Mouse (Mus musculus) right cerebral cortex, adult 18-20 months (tissue): Measurements from ENCODE around the gene Sds.
A peak's percentile ranks its signal among the peaks of the same experiment; 100 is the strongest.
"Not testable (repeated sequence)": the region's sequence is repeated elsewhere in the genome, so short reads cannot be mapped to it uniquely, and the experiment has no call there.

Experiments
- DNase-seq: peaks from one replicate; pipeline ENCODE4 v3.0.0; 2022; ENCODE audit warnings: mixed read lengths

Sds gene

DNA sequence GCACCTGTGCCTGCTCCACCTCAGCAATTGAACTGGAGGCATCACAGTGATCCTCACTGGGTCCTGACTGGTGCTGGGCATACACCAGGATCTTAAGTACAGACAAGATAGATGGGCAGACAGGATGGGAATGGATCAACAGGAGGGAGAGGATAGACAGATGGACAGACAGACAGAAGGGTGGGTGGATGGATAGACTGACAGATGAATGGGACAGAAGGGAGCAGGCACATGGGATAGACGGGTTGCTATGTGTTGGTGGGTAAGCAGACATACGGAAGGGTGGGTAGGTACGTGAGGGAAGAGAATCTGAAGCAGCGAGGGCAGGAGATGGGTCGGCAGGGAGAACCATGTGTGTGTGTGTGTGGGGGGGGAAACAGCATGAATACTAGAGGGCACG, 17.1 kb downstream of the Sds start:
- no peak for DNase-seq

DNA sequence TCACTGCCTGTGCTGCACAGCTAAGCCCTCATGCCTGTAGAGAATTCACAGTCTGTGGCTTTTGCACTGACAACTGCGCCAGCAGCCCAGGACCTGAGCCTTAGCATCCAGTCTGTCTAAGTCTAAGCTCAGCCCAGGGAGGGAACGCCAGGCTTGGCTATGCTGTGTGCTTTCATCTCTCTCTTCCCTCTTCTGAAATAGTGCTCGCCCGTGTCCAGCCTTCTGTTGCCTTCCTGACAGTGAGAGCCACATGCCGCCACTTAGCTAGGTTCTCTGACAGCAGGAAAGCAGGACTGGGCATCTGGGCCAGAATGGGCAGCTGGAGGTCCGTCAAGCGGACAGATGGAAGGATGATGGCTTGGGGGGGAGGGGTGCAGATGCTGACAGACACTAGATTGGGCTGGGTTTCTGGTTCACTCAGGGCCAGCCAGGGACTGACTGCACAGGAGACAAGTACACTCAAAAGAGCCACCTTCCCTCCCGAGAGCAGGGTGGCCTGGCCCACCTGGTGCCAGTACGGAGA, 17.6 kb downstream of the Sds start:
- DNase-seq = no peak

DNA sequence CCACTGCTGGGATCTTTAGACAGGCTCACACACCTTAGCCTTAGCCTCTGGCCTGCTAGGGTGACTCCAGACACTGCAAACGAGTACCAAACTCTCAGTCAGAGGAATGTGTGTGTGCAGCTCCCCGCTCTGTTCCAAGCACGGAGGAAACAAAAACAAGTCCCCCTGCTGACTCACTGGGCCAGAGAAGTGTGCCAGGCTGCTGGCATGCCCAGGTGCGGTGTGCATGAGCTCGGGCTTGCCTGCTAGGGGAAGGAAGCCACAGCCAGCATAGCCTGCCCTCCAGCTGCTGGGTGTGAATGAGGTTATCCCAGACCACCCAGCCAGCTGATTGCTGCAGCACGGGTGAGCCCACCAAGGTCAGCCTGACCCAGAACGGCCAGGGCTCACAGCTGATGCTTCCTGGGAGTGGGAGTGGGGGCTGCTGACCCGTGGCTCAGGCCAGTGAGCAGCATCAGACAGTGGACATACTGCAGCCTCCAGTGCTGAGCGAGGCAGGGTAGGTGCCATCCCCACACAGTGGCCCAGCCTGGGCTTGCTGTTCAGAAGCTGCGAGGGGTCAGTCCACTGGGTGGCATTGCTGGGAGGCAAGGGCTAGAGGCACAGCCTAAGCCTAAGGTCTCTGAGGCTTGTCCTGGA, 18.9 kb downstream of the Sds start:
- DNase-seq = peak; percentile 53

GRCm38 (mm10) chr5:120495703-120496226, 19.4 kb downstream of the Sds start:
- no peak for DNase-seq

DNA sequence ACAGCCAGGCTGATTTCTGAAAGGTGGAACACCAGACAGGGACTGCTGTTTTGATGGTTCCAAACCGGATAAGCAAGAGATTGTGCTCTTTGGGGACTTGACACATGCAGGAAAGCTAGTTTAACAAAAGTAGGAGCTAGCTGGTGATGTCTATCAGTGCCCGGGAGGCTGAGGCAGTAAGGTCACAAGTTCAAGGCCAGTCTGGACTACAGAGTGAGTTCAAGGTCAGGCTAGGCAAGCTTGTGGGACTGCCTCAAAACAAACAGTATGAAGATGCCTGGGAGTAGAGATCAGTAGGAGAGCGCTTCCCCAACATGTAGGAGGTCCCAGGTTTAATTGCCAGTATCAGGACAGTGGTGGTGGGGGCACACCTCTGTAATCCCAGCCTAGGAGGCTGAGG, 20.7 kb downstream of the Sds start:
- no peak for DNase-seq

DNA sequence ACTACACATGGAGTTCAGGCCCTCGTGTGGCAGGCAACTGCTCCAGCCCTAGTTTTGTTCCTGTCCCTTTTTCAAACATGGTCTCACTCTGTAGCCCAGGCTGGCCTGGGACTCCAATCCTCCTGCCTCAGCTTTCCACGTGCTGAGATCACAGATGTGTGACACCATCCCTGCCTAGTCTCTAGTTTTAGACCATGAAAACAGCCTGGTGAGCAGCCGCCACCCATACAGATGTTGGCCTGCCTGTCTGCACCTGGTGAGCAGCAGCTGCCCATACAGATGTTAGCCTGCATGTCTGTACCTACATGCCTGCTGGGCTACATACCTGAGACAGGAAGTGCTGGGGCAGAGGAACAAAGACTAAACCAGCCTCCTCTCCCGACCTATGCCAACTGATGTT, 22.9 kb downstream of the Sds start:
- no peak for DNase-seq

GRCm38 (mm10) chr5:120500609-120501008, 24.3 kb downstream of the Sds start:
- not testable (repeated sequence) for DNase-seq

DNA sequence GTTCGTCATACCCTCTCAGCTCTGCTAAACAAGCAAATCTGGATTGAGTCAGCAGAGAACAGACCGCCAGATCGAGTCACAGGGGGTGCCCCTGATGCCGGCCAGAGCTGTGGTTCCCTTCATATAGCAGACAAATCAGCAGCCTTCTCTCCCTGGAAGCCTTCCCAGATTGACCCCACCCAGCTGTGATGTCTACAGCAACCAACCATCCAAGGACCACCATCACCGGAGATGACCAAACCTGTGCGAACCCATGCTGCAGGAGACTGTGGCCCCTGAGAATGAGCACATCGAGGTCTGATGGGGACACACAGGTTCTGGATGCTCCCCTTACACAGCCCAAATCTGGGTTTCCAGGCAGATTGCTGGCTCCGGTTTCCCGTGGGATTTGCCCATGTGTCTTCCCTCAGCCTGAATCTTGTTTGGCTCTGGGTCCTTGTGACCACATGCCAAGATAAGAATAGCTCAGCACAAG, 25.9 kb downstream of the Sds start:
- DNase-seq = peak; percentile 42

DNA sequence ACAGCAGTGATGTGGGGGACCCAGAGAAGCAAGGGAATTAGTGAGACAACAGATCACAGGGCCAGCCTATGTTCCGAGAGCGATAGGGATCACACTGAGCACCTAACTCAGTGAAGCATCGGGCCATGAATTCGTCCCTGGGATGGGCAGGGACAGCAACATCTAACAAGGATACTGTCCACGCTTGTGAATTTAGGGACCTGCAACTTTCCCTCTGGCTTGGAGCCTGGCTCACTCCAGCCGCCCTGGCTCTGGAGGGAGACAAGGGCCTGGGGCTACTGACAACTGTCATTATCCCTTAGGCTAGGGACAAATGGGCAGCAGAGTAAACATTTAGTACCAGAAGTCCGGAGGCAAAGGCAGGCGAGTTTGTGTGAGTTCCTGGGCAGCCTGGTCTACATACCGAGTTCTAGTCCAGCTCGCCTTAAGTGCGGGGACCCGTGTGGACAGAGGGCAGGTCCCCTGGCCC, 26.4 kb downstream of the Sds start:
- no peak for DNase-seq

- peak; percentile 84 for DNase-seq
Measured at GRCm38 (mm10) chr5:120503144-120503795, 26.9 kb downstream of the Sds start, which contains the start of gene Plbd2. Gene Plbd2, minus strand, starts transcription at chr5:120503625.

- peak; percentile 65 for DNase-seq
Measured at GRCm38 (mm10) chr5:120505368-120505767, 29.0 kb downstream of the Sds start.

- DNase-seq = no peak
Measured at GRCm38 (mm10) chr5:120505781-120506180, 29.5 kb downstream of the Sds start.

DNA sequence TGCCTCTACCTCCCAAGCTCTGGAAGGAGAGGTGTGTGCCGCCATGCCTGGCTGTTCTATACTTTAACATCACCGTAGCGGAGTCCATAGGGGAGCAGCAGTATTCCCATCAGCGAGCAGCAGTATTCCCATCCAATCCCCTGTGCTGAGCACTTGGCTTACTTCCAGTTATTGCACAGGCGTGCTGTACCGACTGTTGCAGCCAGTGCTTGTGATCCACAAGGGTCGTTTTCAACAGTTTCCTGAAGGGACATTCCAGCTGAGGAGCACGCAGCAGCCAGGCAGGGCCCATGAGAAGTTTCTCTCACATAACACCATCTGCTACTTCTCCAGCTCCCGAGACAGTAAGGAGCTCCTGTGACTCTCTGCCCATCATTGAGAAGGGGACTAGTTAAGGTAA, 30.2 kb downstream of the Sds start:
- DNase-seq = no peak

DNA sequence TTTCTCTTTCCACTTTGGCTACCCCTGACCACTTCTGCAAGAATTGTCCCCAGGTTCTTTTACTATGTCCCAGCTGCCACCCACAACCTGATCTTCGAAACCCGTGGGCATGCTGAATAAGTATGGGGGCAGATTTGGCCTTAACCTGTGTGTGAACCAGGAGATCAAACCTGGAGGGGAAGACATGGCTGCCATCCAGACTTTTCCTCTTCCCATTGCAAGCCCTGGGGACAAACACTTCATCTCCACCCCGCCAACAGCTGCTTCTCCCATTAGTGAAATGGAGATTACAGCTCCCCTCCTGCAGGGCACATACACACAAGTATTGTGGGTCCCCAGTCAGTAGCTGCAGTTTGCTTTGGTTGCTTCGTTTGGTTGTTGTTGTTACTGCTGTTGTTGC, 31.0 kb downstream of the Sds start:
- DNase-seq = no peak

DNA sequence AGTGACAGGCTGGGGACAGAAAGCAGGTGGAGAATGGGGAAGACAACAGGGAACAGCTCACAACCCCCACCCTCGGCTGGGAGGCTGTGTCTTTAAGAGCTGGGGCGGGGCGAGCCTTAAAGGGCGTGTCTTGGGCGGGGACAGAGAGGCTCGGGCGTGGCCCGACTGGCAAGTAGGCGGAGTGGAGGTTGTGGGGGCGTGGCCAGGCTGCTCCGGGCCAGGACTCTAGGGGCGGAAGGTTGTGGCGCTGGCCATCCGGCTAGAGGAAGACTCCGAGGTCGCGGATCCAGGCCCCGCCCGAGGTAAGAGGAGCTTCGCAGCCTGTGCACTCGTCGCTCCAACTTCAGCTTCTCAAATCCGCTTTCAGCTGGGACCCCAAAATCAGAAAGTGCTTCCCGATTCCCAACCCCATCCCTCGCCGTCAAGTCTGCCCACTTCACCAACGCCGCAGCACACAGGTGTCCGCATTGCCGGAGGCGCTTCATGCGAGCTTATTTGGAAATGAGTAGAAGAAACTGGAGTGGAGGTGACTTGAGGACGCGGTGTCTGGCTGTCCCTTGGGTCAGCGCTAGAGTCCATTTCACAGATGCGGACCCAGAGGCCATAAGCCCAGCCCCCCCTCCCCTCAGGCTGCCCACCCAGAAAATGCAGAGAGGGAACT, 34.8 kb downstream of the Sds start, which contains the start of gene Slc8b1:
Gene Slc8b1 (plus strand): TSS at position 187 of the 661 bp plus-strand sequence.
- peak; percentile 86 for DNase-seq

DNA sequence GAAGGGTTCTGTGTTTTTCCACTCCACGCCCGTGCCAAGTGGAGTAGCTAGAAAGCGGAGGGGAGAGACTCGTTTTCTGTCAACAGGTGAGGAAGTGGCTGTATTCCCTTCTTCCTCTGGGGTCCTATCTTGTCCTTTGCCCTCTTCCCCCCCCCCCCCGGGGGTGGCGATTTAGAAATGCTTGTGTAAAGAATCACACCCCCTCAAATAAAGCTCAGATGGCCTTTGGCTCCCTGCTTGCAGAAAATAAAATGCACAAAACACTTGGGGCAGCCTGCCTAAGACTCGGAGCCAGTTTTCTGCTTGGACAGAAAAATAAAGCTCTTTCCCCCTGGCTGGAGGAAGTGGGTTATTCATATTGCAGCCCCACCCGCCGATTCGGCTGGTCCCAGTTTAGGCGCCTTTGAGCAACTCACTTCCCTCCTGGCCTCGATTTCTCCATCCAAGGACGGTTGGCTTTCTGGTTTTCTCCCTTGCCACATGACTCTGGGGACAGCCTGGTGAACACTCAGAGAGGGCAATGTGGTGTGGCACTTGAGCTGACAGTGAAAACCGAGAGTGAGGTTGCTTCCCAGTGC, 35.4 kb downstream of the Sds start:
- DNase-seq = no peak

- DNase-seq = no peak
Measured at GRCm38 (mm10) chr5:120512911-120513555, 36.7 kb downstream of the Sds start.

DNA sequence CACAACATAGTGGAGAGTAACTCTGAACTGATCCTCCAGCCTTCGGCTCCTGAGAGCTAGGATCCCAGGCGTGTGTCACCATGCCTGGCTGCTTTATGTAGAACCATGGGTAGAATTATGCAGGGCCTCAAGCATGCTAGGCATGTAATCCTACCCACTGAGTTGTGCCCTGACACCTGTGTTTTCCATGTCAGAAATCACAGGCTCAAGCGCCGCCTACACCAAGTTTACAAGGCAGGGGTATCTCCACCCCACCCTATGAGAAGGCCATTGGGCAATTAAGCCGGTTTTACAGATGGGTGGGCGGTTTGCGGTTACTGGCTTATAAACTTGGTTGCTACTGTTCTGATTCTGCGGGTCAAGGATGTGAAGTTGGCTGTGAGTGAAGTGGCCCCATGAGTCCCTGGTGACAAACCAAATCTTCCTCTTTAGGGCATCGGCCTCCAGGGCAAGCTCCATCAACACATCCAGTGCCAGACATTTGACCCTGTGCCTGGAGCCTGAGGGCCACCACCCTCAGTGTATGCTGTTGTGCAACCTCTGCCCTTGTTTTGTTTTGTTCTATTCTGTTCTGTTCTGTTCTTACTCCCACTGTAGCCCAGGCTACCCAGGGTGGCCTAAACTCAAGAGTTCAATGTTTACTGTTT, 37.8 kb downstream of the Sds start:
- no peak for DNase-seq

- no peak for DNase-seq
Measured at GRCm38 (mm10) chr5:120514754-120515153, 38.4 kb downstream of the Sds start.

DNA sequence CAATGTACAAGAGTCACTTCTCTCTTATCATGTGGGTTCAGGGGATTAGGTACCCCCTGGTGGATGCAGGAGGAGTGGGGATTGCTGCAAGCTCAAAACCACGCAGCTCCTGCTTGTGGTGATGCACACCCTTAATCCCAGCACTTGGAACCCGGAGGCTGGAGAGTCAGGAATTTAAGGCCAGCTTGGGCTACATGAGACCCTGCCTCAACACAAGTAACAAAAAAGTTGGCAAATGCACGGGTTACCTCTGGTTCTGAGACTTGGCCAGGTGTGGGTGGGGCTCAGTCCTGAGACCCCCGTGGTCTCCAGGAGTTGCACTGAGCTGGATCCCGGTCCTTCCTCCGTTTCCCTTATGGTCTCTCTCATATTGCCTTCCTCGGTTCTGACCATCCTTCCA, 39.1 kb downstream of the Sds start:
- no peak for DNase-seq

- DNase-seq = no peak
Measured at GRCm38 (mm10) chr5:120516221-120516984, 40.1 kb downstream of the Sds start.
